ENCODE assay signal across 8 mouse cellular contexts in the genomic region with DNA sequence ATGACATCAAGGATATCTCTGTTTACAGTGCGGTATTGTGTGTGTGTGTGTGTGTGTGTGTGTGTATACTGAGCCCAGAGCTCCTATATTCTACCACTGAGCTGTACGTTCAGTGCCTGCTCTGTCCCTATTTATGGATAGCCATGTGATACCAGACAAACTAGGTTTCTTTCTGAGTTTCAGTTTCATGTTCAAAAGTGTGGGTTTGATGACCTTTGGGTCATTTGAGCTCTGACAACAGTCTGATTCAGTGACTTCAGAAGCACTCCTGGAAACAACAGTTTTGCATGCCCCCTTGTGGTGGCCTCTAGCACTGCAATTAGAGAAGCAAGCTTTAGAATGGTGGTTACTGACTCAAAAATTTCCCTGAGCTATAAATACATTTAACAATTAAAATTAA. TPM values are rescaled to one million over a fixed set of nuclear protein-coding genes. Genes with fewer than 3 reads are reported as not detected.
A peak's percentile ranks its signal among the peaks of the same experiment; 100 is the strongest.
DNase-seq lines count a peak whose midpoint lies in the region; ATAC-seq and TF ChIP-seq lines count a peak whose summit lies in the region.

No protein-coding gene starts in this region.

- WGBS in heart, postnatal 0 days: 77% methylated on average over 2 of the region's 2 CpGs
- WGBS in lung, embryonic 16.5 days: 71% methylated on average over 2 of the region's 2 CpGs

- H3K4me2 ChIP-seq in heart, postnatal 0 days (ENCODE audit: low read depth, low read length): no peak overlapping the region
- no peak overlapping the region for H3K4me2 ChIP-seq in lung, embryonic 16.5 days (ENCODE audit: low read depth, low read length)

- no peak overlapping the region for H3K9ac ChIP-seq in heart, postnatal 0 days (replicated peaks; ENCODE audit: low read depth, low read length)
- H3K9ac ChIP-seq in lung, embryonic 16.5 days (ENCODE audit: low read length): no peak overlapping the region

- no peaks in the 10 kb centered on the region for H3K27me3 ChIP-seq in heart, postnatal 0 days (ENCODE audit: control insufficient read depth, insufficient read depth, low read length)
- H3K27me3 ChIP-seq in lung, embryonic 16.5 days (ENCODE audit: control insufficient read depth, insufficient read depth, low read depth, low read length): no peaks in the 10 kb centered on the region

- H3K36me3 ChIP-seq in heart, postnatal 0 days (replicated peaks; ENCODE audit: control insufficient read depth, insufficient read depth, low read length): no peaks in the 10 kb centered on the region
- H3K36me3 ChIP-seq in lung, embryonic 16.5 days (ENCODE audit: control insufficient read depth, insufficient read depth, low read length): no peaks in the 10 kb centered on the region

- H3K4me1 ChIP-seq in heart, postnatal 0 days (ENCODE audit: control insufficient read depth, insufficient read depth): no peaks in the 10 kb centered on the region
- no peaks in the 10 kb centered on the region for H3K4me1 ChIP-seq in lung, embryonic 16.5 days (replicated peaks; ENCODE audit: control insufficient read depth, insufficient read depth, low read length)

- TF ChIP-seq CTCF in heart, postnatal 0 days (IDR thresholded peaks at IDR 0.05; ENCODE audit: low read depth): peak; percentile 88

- no peak overlapping the region for H3K27ac ChIP-seq in heart, postnatal 0 days (ENCODE audit: low read depth)
- H3K27ac ChIP-seq in lung, embryonic 16.5 days (ENCODE audit: low read length): no peak overlapping the region

- peak; percentile 39 for DNase-seq in MEL-GATA-1-ER (ENCODE audit: extremely low read depth, low read depth)
- peak; percentile 82 for DNase-seq in adrenal gland, postnatal 25 days
- peak; percentile 55 for DNase-seq in embryo, embryonic 11.5 days (ENCODE audit: low read depth, low spot score)
- peak; percentile 75 for DNase-seq in heart, postnatal 0 days (ENCODE audit: low spot score)
- DNase-seq in layer of hippocampus, adult 18-20 months (ENCODE audit: low spot score in 2 of 2): peak; percentile 39 to 85
- DNase-seq in right cerebral cortex, postnatal 14 days: peak; percentile 73
- DNase-seq in yolk sac, embryonic 10.5 days (ENCODE audit: low spot score): peak; percentile 55

- ATAC-seq in heart, postnatal 0 days (ENCODE audit: insufficient read depth, low read depth): peak; percentile 51; the same call in 1 of the 2 replicates
- ATAC-seq in lung, embryonic 16.5 days (ENCODE audit: low read depth): peak; percentile 41; the same call in 1 of the 2 replicates

- no peaks in the 10 kb centered on the region for H3K9me3 ChIP-seq in heart, postnatal 0 days (replicated peaks; ENCODE audit: control insufficient read depth, low read length)
- no peaks in the 10 kb centered on the region for H3K9me3 ChIP-seq in lung, embryonic 16.5 days (ENCODE audit: control insufficient read depth, low read length)

- no peak overlapping the region for H3K4me3 ChIP-seq in heart, postnatal 0 days (ENCODE audit: low read depth, low read length)
- H3K4me3 ChIP-seq in lung, embryonic 16.5 days (ENCODE audit: low read length): no peak overlapping the region

- TF ChIP-seq EP300 in heart, postnatal 0 days (IDR thresholded peaks at IDR 0.05; ENCODE audit: low read depth): no peak

RNA-seq across cellular contexts. Expression of a gene that starts 50.9 kb away (rescaled TPM):
- total RNA-seq in adrenal gland, postnatal 25 days (2021): 36.1 and 37.1 TPM in 2 replicates
- total RNA-seq in heart, postnatal 0 days (2014; rRNA removed; ENCODE audit: low replicate concordance): 32.1 and 34.0 TPM in 2 replicates
- polyA plus RNA-seq in heart, postnatal 0 days (2015; fragmentation: Nextera tagmentation; extraction: Ambion mirVana): 18.9 and 19.2 TPM in 2 replicates
- total RNA-seq in layer of hippocampus, adult 18-20 months (2021): 10 to 100 TPM; 24.7 to 26.2 TPM
- polyA plus RNA-seq in lung, embryonic 16.5 days (2015; fragmentation: Nextera tagmentation; extraction: Ambion mirVana): 52.6 and 55.4 TPM in 2 replicates

RNA-seq across cellular contexts. Expression of a gene that starts 56.4 kb away (rescaled TPM):
- total RNA-seq in adrenal gland, postnatal 25 days (2021): 27.1 and 30.4 TPM in 2 replicates
- total RNA-seq in heart, postnatal 0 days (2014; rRNA removed; ENCODE audit: low replicate concordance): 71.9 and 84.9 TPM in 2 replicates
- polyA plus RNA-seq in heart, postnatal 0 days (2015; fragmentation: Nextera tagmentation; extraction: Ambion mirVana): 13.3 and 14.8 TPM in 2 replicates
- 100 to 1,000 TPM; 202 to 215 TPM for total RNA-seq in layer of hippocampus, adult 18-20 months (2021)
- polyA plus RNA-seq in lung, embryonic 16.5 days (2015; fragmentation: Nextera tagmentation; extraction: Ambion mirVana): 2.9 TPM in 2 replicates
